Mouse (Mus musculus) bone marrow macrophage, adult 2 months (primary cell): Measurements from ENCODE around the gene Ptgr2.
"Not testable (repeated sequence)": the region's sequence is repeated elsewhere in the genome, so short reads cannot be mapped to it uniquely, and the experiment has no call there.

Experiments used
- CTCF ChIP-seq: IDR thresholded peaks from 2 replicates; pipeline ENCODE4 v1.5.1; 2012; ENCODE audit warnings: low read depth, mild to moderate bottlenecking, low read length, moderate library complexity
- POLR2A ChIP-seq: IDR thresholded peaks from 2 replicates; pipeline ENCODE4 v1.6.1; 2012; ENCODE audit warnings: mild to moderate bottlenecking, low read depth, low read length, borderline replicate concordance

- not testable (repeated sequence) for TF ChIP-seq CTCF, POLR2A
Observed at GRCm38 (mm10) chr12:84237036-84237435, 48.0 kb upstream of the Ptgr2 start.
